Mouse (Mus musculus) kidney, postnatal 25 days (tissue): ENCODE results near the gene Olfr1106.

Experiments used
- DNase-seq, 2 experiments: peaks; one replicate each; pipeline ENCODE4 v3.0.0; 2021; ENCODE audit warnings: mixed read lengths in 2 of 2

The Olfr1106 gene

DNA sequence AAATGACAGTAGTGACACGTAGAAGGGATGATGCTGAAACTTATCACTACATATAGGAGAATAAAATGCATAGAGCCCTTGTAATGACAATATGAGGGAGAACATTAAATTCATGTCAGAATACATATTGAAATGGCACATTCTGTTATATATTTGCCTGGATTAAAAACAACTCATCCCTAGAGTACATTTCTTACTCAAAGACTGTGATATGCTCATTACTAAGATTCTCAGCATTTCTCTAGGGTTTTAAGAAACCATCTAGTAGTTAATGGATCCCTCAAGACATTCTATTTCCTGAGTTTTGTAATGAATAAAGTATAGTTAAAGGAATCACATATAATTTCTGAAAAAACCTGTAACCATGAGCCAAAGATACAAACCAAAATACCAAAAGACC is at the start of gene Olfr1106:
Olfr1106 (minus strand) TSS at position 101 of the 400 bp plus-strand sequence.
- DNase-seq: no peak

- DNase-seq: no peak
Measured at GRCm38 (mm10) chr2:87095908-87096307, 43.8 kb upstream of the Olfr1106 start, which contains the start of gene Olfr1109. Gene Olfr1109 (minus strand): TSS chr2:87096008.

DNA sequence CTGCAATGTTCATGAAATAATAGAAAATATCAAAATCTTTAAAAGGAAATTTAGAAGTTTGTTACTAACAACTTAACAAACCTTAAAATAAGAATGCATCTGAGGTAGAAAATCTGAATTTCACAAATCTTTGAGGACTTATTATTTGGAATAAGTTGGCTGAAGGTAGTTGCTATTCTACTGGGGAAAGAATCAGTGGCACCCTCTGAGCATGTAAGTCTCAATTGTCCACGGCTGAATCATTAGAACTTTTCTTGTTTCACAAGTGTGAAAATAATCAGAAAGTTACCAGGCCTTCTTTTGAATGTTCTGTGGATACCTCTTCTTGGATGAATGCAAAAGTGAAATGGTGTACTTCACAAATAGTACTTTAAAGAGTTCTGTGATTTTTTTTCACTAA is 23.6 kb upstream of the Olfr1106 start, which contains the start of gene Olfr1107:
Olfr1107 (minus strand) TSS at position 101 of the 400 bp plus-strand sequence.
- DNase-seq: no peak

DNA sequence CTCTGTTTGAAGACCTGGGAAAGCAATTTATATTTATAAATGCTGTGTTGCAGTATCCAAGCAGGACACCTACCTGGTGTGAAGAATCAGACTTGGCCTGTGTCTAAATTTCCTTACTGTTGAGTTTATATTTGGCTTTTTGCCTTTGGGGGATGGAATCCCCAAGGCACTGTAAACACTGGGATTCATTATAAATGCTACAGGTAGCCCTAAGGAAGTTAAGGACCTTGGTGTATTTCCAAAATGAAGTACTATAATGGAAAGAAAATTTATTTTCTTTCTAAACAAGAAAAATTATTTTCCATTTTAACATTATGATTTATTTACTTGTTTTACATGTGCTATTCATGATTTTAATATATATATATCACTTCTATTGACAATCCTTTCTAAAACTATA is 15.6 kb downstream of the Olfr1106 start, which contains the start of gene Olfr1105:
Olfr1105 (minus strand) TSS at position 101 of the 400 bp plus-strand sequence.
- no peak for DNase-seq

DNA sequence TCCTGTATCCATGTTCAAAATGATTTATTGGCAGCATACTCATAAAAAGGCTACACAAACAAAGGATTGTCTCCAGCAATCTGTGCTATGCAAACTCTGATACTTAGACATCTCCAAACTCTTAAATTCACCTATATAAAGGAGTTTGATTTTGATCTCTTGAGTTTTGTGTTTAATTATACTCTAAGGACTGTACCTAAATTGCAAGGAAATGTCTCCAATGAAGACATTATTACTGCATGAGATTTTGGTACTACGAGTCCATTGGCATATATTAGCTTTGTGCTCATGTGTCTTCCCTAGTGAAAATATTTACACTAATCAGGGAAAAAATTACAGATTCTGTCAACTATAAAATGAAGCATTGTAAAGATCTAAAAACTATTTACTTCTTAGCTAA is 25.1 kb downstream of the Olfr1106 start, which contains the start of gene Olfr1104:
Olfr1104 (minus strand) TSS at position 101 of the 400 bp plus-strand sequence.
- DNase-seq: no peak

DNA sequence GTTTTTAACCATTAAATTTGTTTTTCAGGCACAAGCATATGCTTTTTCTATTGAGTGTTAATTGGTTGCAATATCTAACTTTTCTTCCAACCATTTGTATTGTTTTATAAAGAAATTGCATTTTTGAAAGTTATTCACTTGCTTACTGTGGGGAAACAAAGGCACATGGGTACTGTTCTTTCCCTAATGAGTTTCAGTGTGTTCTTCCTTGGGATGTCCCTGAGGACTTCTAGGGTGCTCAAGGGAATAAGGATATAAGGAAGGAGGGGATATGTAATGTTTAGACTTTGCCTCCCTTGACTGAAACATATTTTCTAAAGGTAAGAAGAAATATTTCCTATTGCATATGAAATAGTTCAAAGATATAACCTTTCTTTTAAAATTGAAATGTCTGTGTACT is 54.0 kb downstream of the Olfr1106 start, which contains the start of gene Olfr1102:
Olfr1102 (plus strand) TSS at position 301 of the 400 bp plus-strand sequence.
- no peak for DNase-seq
